Mouse (Mus musculus) forebrain, embryonic 10.5 days (tissue): Measurements from ENCODE around the gene Suclg1. TPM values are rescaled to one million over a fixed set of nuclear protein-coding genes. Genes with fewer than 3 reads are reported as not detected.
A peak's percentile ranks its signal among the peaks of the same experiment; 100 is the strongest.

Experiments
- DNase-seq: peaks from one replicate; pipeline ENCODE4 v3.0.0-alpha.2; 2017; ENCODE audit warnings: low spot score; ENCODE audit errors: extremely low spot score
- H3K27ac ChIP-seq: fragments of 300-500 bp; sonication (generic); 2 replicates; pipeline ENCODE4 v1.5.1; 2016; ENCODE audit warnings: mild to moderate bottlenecking
- H3K27me3 ChIP-seq: fragments of 300-500 bp; sonication (generic); 2 replicates; pipeline ENCODE4 v1.6.1; 2016; ENCODE audit warnings: mild to moderate bottlenecking; ENCODE audit not compliant: poor library complexity, severe bottlenecking
- H3K36me3 ChIP-seq: fragments of 300-500 bp; sonication (generic); replicated peaks from 2 replicates; pipeline ENCODE4 v1.6.1; 2016; ENCODE audit warnings: mild to moderate bottlenecking, moderate library complexity
- H3K4me1 ChIP-seq: fragments of 300-500 bp; sonication (generic); 2 replicates; pipeline ENCODE4 v1.6.1; 2016
- H3K4me3 ChIP-seq: fragments of 300-500 bp; sonication (generic); 2 replicates; pipeline ENCODE4 v1.5.1; 2016; ENCODE audit warnings: mild to moderate bottlenecking, moderate library complexity
- H3K9me3 ChIP-seq: fragments of 300-500 bp; sonication (generic); 2 replicates; pipeline ENCODE4 v1.6.1; 2016; ENCODE audit warnings: mild to moderate bottlenecking, moderate library complexity
- whole genome bisulfite sequencing: fragments of 180-500 bp; shearing (Covaris S2); methylation state at CpG from one replicate; pipeline ENCODE4 v1.1.7; 2016; 5-methylcytosine and 5-hydroxymethylcytosine counted together
- polyA plus RNA-seq: library from polyadenylated mRNA; unstranded; fragments of >200 nt; fragmentation: Nextera tagmentation; extraction: Ambion mirVana; gene quantifications from 2 replicates; pipeline ENCODE4 v1.2.1, GENCODE M21; 2016

Gene Suclg1
- polyA plus RNA-seq, 1 experiment from 2014 or later = 178 TPM

- no peaks in the 10 kb centered on the region for H3K36me3 ChIP-seq
Measured at GRCm38 (mm10) chr6:73308685-73309520, 60.7 kb downstream of the Suclg1 start.

GRCm38 (mm10) chr6:73311335-73311734 is 63.2 kb downstream of the Suclg1 start:
- Histone ChIP-seq H3K36me3 (no peaks in the 10 kb centered on the region), H3K27me3 (peaks cover 24% of the 10 kb centered on the region), H3K4me3 (no peak overlapping the region), H3K9me3 (no peaks in the 10 kb centered on the region), H3K27ac (no peak overlapping the region), H3K4me1 (peaks cover 12% of the 10 kb centered on the region)
- no peak for DNase-seq
- 75% methylated on average over 6 of the region's 6 CpGs for WGBS

More at GRCm38 (mm10) chr6:73308685-73309520, 60.7 kb downstream of the Suclg1 start:
- H3K9me3 ChIP-seq = no peaks in the 10 kb centered on the region
- 81% methylated on average over 10 of the region's 10 CpGs for WGBS
- H3K27ac ChIP-seq = no peak overlapping the region
- H3K27me3 ChIP-seq = peaks cover 13% of the 10 kb centered on the region
- H3K4me3 ChIP-seq = no peak overlapping the region
- H3K4me1 ChIP-seq = peaks cover under 1% of the 10 kb centered on the region
- no peak for DNase-seq

- no peak for DNase-seq
- Histone ChIP-seq H3K27ac (no peak overlapping the region), H3K4me1 (peaks cover 12% of the 10 kb centered on the region), H3K4me3 (no peak overlapping the region), H3K9me3 (no peaks in the 10 kb centered on the region), H3K27me3 (peaks cover 29% of the 10 kb centered on the region), H3K36me3 (no peaks in the 10 kb centered on the region)
- WGBS = 96% methylated on average over 7 of the region's 7 CpGs
Measured at GRCm38 (mm10) chr6:73311786-73312185, 63.6 kb downstream of the Suclg1 start.

- Histone ChIP-seq H3K4me3 (peak overlapping the region; percentile 59), H3K9me3 (no peaks in the 10 kb centered on the region), H3K36me3 (no peaks in the 10 kb centered on the region), H3K27me3 (peaks cover 60% of the 10 kb centered on the region), H3K4me1 (peaks cover 12% of the 10 kb centered on the region), H3K27ac (peak overlapping the region; percentile 84)
- WGBS = under 1% methylated on average over 17 of the region's 17 CpGs
- peak; percentile 90 for DNase-seq
Measured at GRCm38 (mm10) chr6:73314923-73315603, 66.9 kb downstream of the Suclg1 start.

GRCm38 (mm10) chr6:73322306-73322705 is 74.1 kb downstream of the Suclg1 start:
- Histone ChIP-seq H3K9me3 (no peaks in the 10 kb centered on the region), H3K4me3 (no peak overlapping the region), H3K27me3 (peaks cover 46% of the 10 kb centered on the region), H3K27ac (no peak overlapping the region), H3K36me3 (no peaks in the 10 kb centered on the region), H3K4me1 (peaks cover 7% of the 10 kb centered on the region; the same call in 1 of the 2 replicates)
- 79% methylated on average over 2 of the region's 2 CpGs for WGBS
- DNase-seq = no peak

Other genes starting within 250 kb of the Suclg1 start
- gene Dnah6, start 26.7 kb upstream of the Suclg1 start, polyA plus RNA-seq = 0.05 TPM in 2 replicates
- gene 4931417E11Rik, start 221.3 kb downstream of the Suclg1 start, polyA plus RNA-seq = not detected in 2 replicates